Mouse (Mus musculus): ENCODE measurements around the gene Tnfaip2.

The Tnfaip2 gene

GRCm38 (mm10) chr12:111472886-111473285 lies 30.6 kb downstream of the Tnfaip2 start:
- DNase-seq (ENCODE audit: low read depth, low spot score) = no peak

- no peak for DNase-seq (ENCODE audit: low read depth, low spot score)
Measured at GRCm38 (mm10) chr12:111474384-111474783, 32.1 kb downstream of the Tnfaip2 start.

GRCm38 (mm10) chr12:111474893-111475643 lies 32.8 kb downstream of the Tnfaip2 start:
- DNase-seq (ENCODE audit: low read depth, low spot score) = peak; percentile 25

GRCm38 (mm10) chr12:111478924-111479323 lies 36.7 kb downstream of the Tnfaip2 start:
- DNase-seq (ENCODE audit: low read depth, low spot score) = no peak

GRCm38 (mm10) chr12:111479917-111480316 lies 37.6 kb downstream of the Tnfaip2 start:
- peak; percentile 41 for DNase-seq (ENCODE audit: low read depth, low spot score)

- no peak for DNase-seq (ENCODE audit: low read depth, low spot score)
Measured at GRCm38 (mm10) chr12:111485046-111485651, 42.9 kb downstream of the Tnfaip2 start.

- peak; percentile 57 for DNase-seq (ENCODE audit: low read depth, low spot score)
Measured at GRCm38 (mm10) chr12:111485652-111486306, 43.5 kb downstream of the Tnfaip2 start, which contains the start of gene Gm266. Gm266 (minus strand) TSS chr12:111485823.

GRCm38 (mm10) chr12:111486455-111486854 lies 44.2 kb downstream of the Tnfaip2 start:
- DNase-seq (ENCODE audit: low read depth, low spot score) = peak; percentile 27

- DNase-seq (ENCODE audit: low read depth, low spot score) = no peak
Measured at GRCm38 (mm10) chr12:111489261-111489865, 47.1 kb downstream of the Tnfaip2 start.

GRCm38 (mm10) chr12:111494931-111495330 lies 52.7 kb downstream of the Tnfaip2 start:
- no peak for DNase-seq (ENCODE audit: low read depth, low spot score)

- peak; percentile 89 for DNase-seq (ENCODE audit: low read depth, low spot score)
Measured at GRCm38 (mm10) chr12:111497076-111497475, 54.8 kb downstream of the Tnfaip2 start.

GRCm38 (mm10) chr12:111499617-111500016 lies 57.3 kb downstream of the Tnfaip2 start:
- DNase-seq (ENCODE audit: low read depth, low spot score) = no peak

- peak; percentile 94 for DNase-seq (ENCODE audit: low read depth, low spot score)
Measured at GRCm38 (mm10) chr12:111500725-111501124, 58.5 kb downstream of the Tnfaip2 start.

GRCm38 (mm10) chr12:111503063-111503567 lies 60.8 kb downstream of the Tnfaip2 start:
- DNase-seq (ENCODE audit: low read depth, low spot score) = peak; percentile 60

GRCm38 (mm10) chr12:111503571-111503970 lies 61.3 kb downstream of the Tnfaip2 start:
- DNase-seq (ENCODE audit: low read depth, low spot score) = peak; percentile 73
